Comparison of ENCODE assay signal across 28 mouse cellular contexts in the genomic region with DNA sequence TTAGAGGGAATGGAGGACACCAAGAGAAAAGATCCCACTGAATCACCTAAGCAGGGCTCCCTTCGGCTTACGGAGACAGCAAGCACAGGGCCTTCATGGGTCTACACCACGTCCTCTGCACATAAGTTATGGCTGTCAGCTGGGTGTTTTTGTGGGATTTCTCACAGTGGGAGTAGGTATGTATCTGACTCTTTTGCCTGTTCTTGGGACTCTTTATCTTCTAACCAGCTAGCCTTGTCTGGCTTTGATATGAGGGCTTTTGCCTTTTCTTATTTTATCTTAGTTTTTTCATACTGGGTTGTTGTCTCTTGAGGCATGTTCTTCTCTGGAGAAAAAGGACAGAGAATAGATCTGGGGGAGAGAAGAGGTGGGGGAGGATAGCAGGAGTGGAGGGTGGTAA. TPM values are rescaled to one million over a fixed set of nuclear protein-coding genes. Genes with fewer than 3 reads are reported as not detected.
DNase-seq lines count a peak whose midpoint lies in the region; ATAC-seq and TF ChIP-seq lines count a peak whose summit lies in the region.
"Had no signal": no experiment of that assay in that cellular context is flagged by ENCODE, and none has a peak within 500 bp of the region (broad histone marks: within the 10 kb centered on the region; RNA-seq: fewer than 3 reads in every experiment).

No protein-coding gene starts in this region.

- no peaks in the 10 kb centered on the region for H3K79me2 ChIP-seq in MEL (ENCODE audit: control insufficient read depth, insufficient read depth, low read length, poor library complexity)

- H3K4me3 ChIP-seq in liver, embryonic 11.5 days (ENCODE audit: low read depth, low read length): no peak overlapping the region
- no peak overlapping the region for H3K4me3 ChIP-seq in liver, postnatal 0 days (ENCODE audit: low read depth, low read length)
- H3K4me3 ChIP-seq in MEL (ENCODE audit: control insufficient read depth in 1 of 2, insufficient read depth in 1 of 2, low read depth in 2 of 2, low read length in 2 of 2): no peak overlapping the region
- H3K4me3 ChIP-seq in liver, embryonic 13.5 days (replicated peaks): no peak overlapping the region
- H3K4me3 ChIP-seq: embryonic facial prominence, embryonic 13.5 days; embryonic facial prominence, embryonic 15.5 days; erythroblast, embryonic 14.5 days; forebrain, embryonic 10.5 days; forebrain, embryonic 12.5 days had no signal

- H3K4me2 ChIP-seq in liver, embryonic 11.5 days: no peak overlapping the region
- H3K4me2 ChIP-seq in liver, postnatal 0 days (ENCODE audit: low read depth, low read length): no peak overlapping the region
- H3K4me2 ChIP-seq in liver, embryonic 13.5 days: no peak overlapping the region
- H3K4me2 ChIP-seq: embryonic facial prominence, embryonic 13.5 days; embryonic facial prominence, embryonic 15.5 days; forebrain, embryonic 12.5 days had no signal

- no peak overlapping the region for H3K27ac ChIP-seq in liver, embryonic 11.5 days (ENCODE audit: low read depth, low read length)
- H3K27ac ChIP-seq in liver, postnatal 0 days (ENCODE audit: low read depth): no peak overlapping the region
- H3K27ac ChIP-seq in MEL (ENCODE audit: control insufficient read depth, low read depth, low read length): no peak overlapping the region
- H3K27ac ChIP-seq in liver, embryonic 13.5 days: no peak overlapping the region
- H3K27ac ChIP-seq: embryonic facial prominence, embryonic 13.5 days; embryonic facial prominence, embryonic 15.5 days; forebrain, embryonic 10.5 days; forebrain, embryonic 12.5 days had no signal

- TF ChIP-seq POLR2A in MEL (IDR thresholded peaks at IDR 0.05; ENCODE audit: control insufficient read depth in 1 of 2, insufficient read depth in 1 of 2, low read depth in 1 of 2, low read length in 2 of 2, poor library complexity in 1 of 2): no peak

- no peaks in the 10 kb centered on the region for H3K9me3 ChIP-seq in liver, embryonic 11.5 days (ENCODE audit: control insufficient read depth, low read length)
- H3K9me3 ChIP-seq in liver, postnatal 0 days (ENCODE audit: low read length): no peaks in the 10 kb centered on the region
- H3K9me3 ChIP-seq in MEL (replicated peaks; ENCODE audit: insufficient read depth, low read length): no peaks in the 10 kb centered on the region
- no peaks in the 10 kb centered on the region for H3K9me3 ChIP-seq in liver, embryonic 13.5 days (replicated peaks)
- H3K9me3 ChIP-seq: embryonic facial prominence, embryonic 13.5 days; embryonic facial prominence, embryonic 15.5 days; forebrain, embryonic 10.5 days; forebrain, embryonic 12.5 days; G1E had no signal

- 68% methylated on average over 3 of the region's 3 CpGs for WGBS in liver, embryonic 11.5 days
- 66% methylated on average over 3 of the region's 3 CpGs for WGBS in liver, postnatal 0 days (ENCODE audit: insufficient replicate concordance)
- WGBS in liver, embryonic 13.5 days (ENCODE audit: insufficient replicate concordance): 51% methylated on average over 3 of the region's 3 CpGs

- no peaks in the 10 kb centered on the region for H3K36me3 ChIP-seq in liver, embryonic 11.5 days (ENCODE audit: control insufficient read depth, insufficient read depth, low read length)
- H3K36me3 ChIP-seq in liver, postnatal 0 days (replicated peaks; ENCODE audit: insufficient read depth, low read length): no peaks in the 10 kb centered on the region
- peaks cover 0 to 2% of the 10 kb centered on the region in 2 experiments; a peak in 1 of 4 replicates for H3K36me3 ChIP-seq in MEL (ENCODE audit: control insufficient read depth in 1 of 2, insufficient read depth in 2 of 2, low read length in 2 of 2)
- no peaks in the 10 kb centered on the region for H3K36me3 ChIP-seq in liver, embryonic 13.5 days
- H3K36me3 ChIP-seq: embryonic facial prominence, embryonic 13.5 days; embryonic facial prominence, embryonic 15.5 days; forebrain, embryonic 10.5 days; forebrain, embryonic 12.5 days; G1E had no signal

- no peak for TF ChIP-seq EP300 in liver, postnatal 0 days (IDR thresholded peaks at IDR 0.05; ENCODE audit: low read depth)
- peak; percentile 72 to 77 for TF ChIP-seq EP300 in MEL (IDR thresholded peaks at IDR 0.05; ENCODE audit: low read depth in 1 of 2, low read length in 2 of 2)

- no peaks in the 10 kb centered on the region for H3K27me3 ChIP-seq in liver, embryonic 11.5 days (replicated peaks; ENCODE audit: control insufficient read depth, insufficient read depth, low read length)
- H3K27me3 ChIP-seq in liver, postnatal 0 days (ENCODE audit: insufficient read depth, low read length): no peaks in the 10 kb centered on the region
- no peaks in the 10 kb centered on the region for H3K27me3 ChIP-seq in MEL (ENCODE audit: control insufficient read depth in 1 of 2, insufficient read depth in 2 of 2, low read length in 2 of 2)
- H3K27me3 ChIP-seq in liver, embryonic 13.5 days: no peaks in the 10 kb centered on the region
- H3K27me3 ChIP-seq: CH12.LX; embryonic facial prominence, embryonic 13.5 days; embryonic facial prominence, embryonic 15.5 days; forebrain, embryonic 12.5 days had no signal

- no peak for TF ChIP-seq CTCF in liver, postnatal 0 days (IDR thresholded peaks at IDR 0.05; ENCODE audit: low read depth)
- no peak for TF ChIP-seq CTCF in MEL (IDR thresholded peaks at IDR 0.05 in 2 of 3, conservative IDR thresholded peaks at IDR 0.05 in 1 of 3; ENCODE audit: control insufficient read depth in 1 of 3, insufficient read depth in 1 of 3, low read depth in 2 of 3, low read length in 3 of 3, poor library complexity in 1 of 3, severe bottlenecking in 1 of 3)

- no peak for DNase-seq in liver, embryonic 11.5 days (ENCODE audit: low spot score)
- no peak for DNase-seq in liver, postnatal 0 days
- peak; percentile 38 for DNase-seq in MEL (ENCODE audit: low read depth, low spot score)
- DNase-seq in liver, embryonic 13.5 days: peak; percentile 4
- DNase-seq in kidney, adult 8-10 months: no peak
- DNase-seq in embryo, embryonic 10.5 days (ENCODE audit: low spot score): no peak
- DNase-seq: adrenal gland, adult 8-10 months; adrenal gland, postnatal 14 days; adrenal gland, postnatal 36 days; B cell, adult 2 months; cerebellum, adult 11-12 months; cerebellum, adult 2 months; cerebellum, adult 9-10 months; cerebellum, postnatal 10 days; cerebellum, postnatal 25 days; embryo, embryonic 11 days had no signal

- no peaks in the 10 kb centered on the region for H3K4me1 ChIP-seq in liver, embryonic 11.5 days (replicated peaks; ENCODE audit: control insufficient read depth, insufficient read depth, low read length)
- H3K4me1 ChIP-seq in liver, postnatal 0 days (ENCODE audit: insufficient read depth): no peaks in the 10 kb centered on the region
- H3K4me1 ChIP-seq in MEL (ENCODE audit: control insufficient read depth in 1 of 2, insufficient read depth in 2 of 2, low read length in 2 of 2): peaks cover 0 to 2% of the 10 kb centered on the region in 2 experiments; a peak in 1 of 4 replicates
- no peaks in the 10 kb centered on the region for H3K4me1 ChIP-seq in liver, embryonic 13.5 days (replicated peaks)
- H3K4me1 ChIP-seq: embryonic facial prominence, embryonic 13.5 days; embryonic facial prominence, embryonic 15.5 days; forebrain, embryonic 10.5 days; forebrain, embryonic 12.5 days had no signal

- H3K9ac ChIP-seq in liver, embryonic 11.5 days (ENCODE audit: low read depth, low read length): no peak overlapping the region
- no peak overlapping the region for H3K9ac ChIP-seq in liver, postnatal 0 days (replicated peaks)
- H3K9ac ChIP-seq in MEL (ENCODE audit: control insufficient read depth, low read depth, low read length, poor library complexity, severe bottlenecking): no peak overlapping the region
- no peak overlapping the region for H3K9ac ChIP-seq in liver, embryonic 13.5 days
- H3K9ac ChIP-seq: embryonic facial prominence, embryonic 13.5 days; embryonic facial prominence, embryonic 15.5 days; forebrain, embryonic 12.5 days had no signal

- TF ChIP-seq RAD21 in MEL (IDR thresholded peaks at IDR 0.05; ENCODE audit: low read depth, low read length): no peak

- ATAC-seq in liver, embryonic 11.5 days (replicated peaks; ENCODE audit: low FRiP score): peak; percentile 87
- ATAC-seq in liver, postnatal 0 days: no peak
- peak; percentile 78 for ATAC-seq in liver, embryonic 13.5 days (ENCODE audit: low read depth)
- ATAC-seq: activated CD4-positive, CD25-positive, alpha-beta regulatory T cell, adult 4 months; CD4-positive, CD25-positive, alpha-beta regulatory T cell, adult 4 months; forebrain, embryonic 14.5 days; forebrain, embryonic 16.5 days; Patski had no signal

TF ChIP-seq in MEL, 35 proteins besides CTCF, POLR2A, EP300 and RAD21:
- TF ChIP-seq RCOR1 (IDR thresholded peaks at IDR 0.05; ENCODE audit: low read depth, low read length): 0 out of 2 replicates have a peak, but pooled peaks have one; percentile 30
- no peak for TF ChIP-seq SIN3A (IDR thresholded peaks at IDR 0.05; ENCODE audit: low read length)
- TF ChIP-seq SMC3 (IDR thresholded peaks at IDR 0.05; ENCODE audit: low read depth, low read length): no peak
- TF ChIP-seq ETS1 (IDR thresholded peaks at IDR 0.05; ENCODE audit: low read depth, low read length): peak; percentile 55
- peak; percentile 77 for TF ChIP-seq GATA1 (IDR thresholded peaks at IDR 0.05; ENCODE audit: low read depth, low read length)
- TF ChIP-seq NELFE (IDR thresholded peaks at IDR 0.05; ENCODE audit: low read depth, low read length): no peak
- peak; percentile 34; the same call in 1 of the 2 replicates for TF ChIP-seq TAL1 (IDR thresholded peaks at IDR 0.05; ENCODE audit: low read length)
- peak; percentile 85 for TF ChIP-seq TCF12 (IDR thresholded peaks at IDR 0.05; ENCODE audit: low read depth, low read length)

RNA-seq across cellular contexts. Expression of a gene that starts 20.7 kb away (rescaled TPM):
- 52.0 and 55.1 TPM in 2 replicates for polyA plus RNA-seq in liver, embryonic 11.5 days (2014; fragmentation: Nextera tagmentation; extraction: Ambion mirVana)
- polyA plus RNA-seq in liver, postnatal 0 days (2015; fragmentation: Nextera tagmentation; extraction: Ambion mirVana): 4.1 and 4.4 TPM in 2 replicates
- total RNA-seq in MEL (2012; rRNA removed): 1.7 and 2.9 TPM in 2 replicates
- 1 to 10 TPM in 1 of 2 experiments, not detected in 1; 4.3 TPM for polyA plus RNA-seq in MEL (2012; ENCODE audit: insufficient read depth in 1 of 2, insufficient read length in 2 of 2, low read depth in 1 of 2, low replicate concordance in 2 of 2, missing spikeins in 1 of 2)
- 10.8 and 13.0 TPM in 2 replicates for polyA plus RNA-seq in liver, embryonic 13.5 days (2015; fragmentation: Nextera tagmentation; extraction: Ambion mirVana)
- total RNA-seq: CH12.LX, G1E had no signal
- polyA plus RNA-seq: erythroblast, embryonic 14.5 days; G1E had no signal

Comparison
In these comparisons a context has a peak if more than half of its experiments do, and no peak if none do; other contexts are left out.
1. DNase-seq: peak in MEL (single experiment) and liver, embryonic 13.5 days (single experiment); none in liver, embryonic 11.5 days (single experiment), liver, postnatal 0 days (single experiment), kidney, adult 8-10 months (0 of 2) and embryo, embryonic 10.5 days (single experiment).